Mouse (Mus musculus) inflammation-experienced regulatory T-cells, adult 6 months (primary cell): ENCODE measurements around the gene Acad12. TPM values are rescaled to one million over a fixed set of nuclear protein-coding genes. Genes with fewer than 3 reads are reported as not detected.

Experiments
- ATAC-seq: one replicate; pipeline ENCODE4 v1.8.0; 2017
- polyA plus RNA-seq, 3 experiments: library from polyadenylated mRNA; unstranded; fragments of 100-300 nt; shearing (Covaris generic); gene quantifications; one replicate each; pipeline ENCODE4 v1.2.1; 2017

Acad12 gene
- polyA plus RNA-seq, 3 experiments from 2014 or later: 1.3 to 3.3 (median 1.7) TPM

DNA sequence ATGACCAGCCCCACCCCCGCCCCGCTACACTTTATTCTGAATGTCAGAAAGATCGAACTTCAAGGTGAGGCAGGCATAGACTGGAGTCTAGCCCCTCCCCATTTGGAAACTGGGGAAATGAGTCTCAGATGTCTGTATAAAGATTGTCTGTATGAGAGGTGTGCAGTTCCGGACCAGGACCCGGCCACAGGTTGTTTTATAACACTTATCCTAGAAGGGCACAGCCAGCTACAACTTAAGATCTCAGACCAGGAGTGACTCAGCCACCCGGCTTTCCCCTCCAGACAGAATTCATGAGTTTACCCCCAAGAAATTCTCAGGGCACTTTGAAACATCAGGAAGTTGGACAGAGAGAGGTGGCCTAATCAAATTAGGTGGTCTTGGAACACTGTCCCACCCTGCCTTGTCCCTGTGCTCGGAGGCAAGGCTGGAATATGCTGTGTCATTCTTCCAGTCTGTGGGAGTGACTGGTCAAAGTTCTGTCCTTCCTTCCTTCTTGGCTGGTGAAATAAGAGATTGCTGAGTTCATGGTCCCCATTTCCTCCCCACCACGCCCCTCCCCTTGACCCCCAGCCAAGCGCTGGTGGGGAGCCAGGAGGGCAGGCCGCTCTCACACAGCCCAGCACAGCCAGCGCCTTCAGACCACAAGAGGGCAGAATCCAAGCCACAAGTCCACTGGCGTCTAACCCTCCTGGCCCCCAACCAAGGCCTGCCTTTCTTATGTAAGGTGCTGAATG is 34.8 kb downstream of the Acad12 start:
- ATAC-seq: no peak

DNA sequence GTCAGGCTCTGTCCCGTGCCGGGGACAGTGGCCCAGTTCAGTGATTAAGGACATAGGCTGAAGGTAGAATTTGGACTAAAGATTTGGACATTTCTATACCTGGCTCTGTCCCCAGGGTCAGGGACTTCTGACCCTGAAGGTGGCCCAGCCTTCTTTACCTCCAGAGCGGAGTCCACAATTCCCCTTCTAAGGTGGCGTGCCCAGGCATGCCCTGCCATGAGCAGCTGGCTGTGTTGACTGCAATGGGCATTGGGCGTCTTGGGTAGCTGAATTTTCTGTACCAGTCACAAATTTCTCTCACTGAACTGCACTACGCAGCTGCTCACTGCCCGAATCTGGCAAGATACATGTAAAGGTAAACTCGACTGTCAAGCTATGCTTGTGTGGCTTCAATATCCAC is 36.8 kb downstream of the Acad12 start:
- no peak for ATAC-seq

DNA sequence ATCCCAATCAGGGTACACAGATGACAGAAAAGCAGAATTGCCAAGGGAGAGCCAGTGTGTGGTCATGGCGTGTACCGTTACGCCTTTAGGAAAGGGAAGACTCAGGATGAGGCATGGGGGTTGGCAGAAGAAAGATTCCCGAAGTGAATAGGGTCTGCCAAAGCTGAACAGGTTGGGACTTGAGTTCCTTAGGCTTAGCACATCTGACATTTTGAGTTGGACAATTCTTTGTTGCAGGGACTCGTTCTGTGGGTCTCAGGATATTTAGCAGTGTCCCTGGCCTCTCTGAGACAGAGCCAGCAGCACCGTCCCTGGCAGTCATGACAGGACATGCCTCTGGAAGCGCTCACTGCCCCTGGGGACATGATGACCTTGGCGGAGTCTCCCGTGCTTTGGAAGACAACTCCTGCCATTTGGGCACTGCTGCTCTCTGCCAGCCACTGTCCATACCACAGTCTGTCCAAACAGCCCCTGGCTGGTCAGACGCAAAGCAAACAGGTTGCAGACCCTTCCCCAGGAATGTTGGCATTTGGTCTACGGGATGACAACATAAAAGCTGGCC is 41.7 kb downstream of the Acad12 start:
- ATAC-seq: no peak

DNA sequence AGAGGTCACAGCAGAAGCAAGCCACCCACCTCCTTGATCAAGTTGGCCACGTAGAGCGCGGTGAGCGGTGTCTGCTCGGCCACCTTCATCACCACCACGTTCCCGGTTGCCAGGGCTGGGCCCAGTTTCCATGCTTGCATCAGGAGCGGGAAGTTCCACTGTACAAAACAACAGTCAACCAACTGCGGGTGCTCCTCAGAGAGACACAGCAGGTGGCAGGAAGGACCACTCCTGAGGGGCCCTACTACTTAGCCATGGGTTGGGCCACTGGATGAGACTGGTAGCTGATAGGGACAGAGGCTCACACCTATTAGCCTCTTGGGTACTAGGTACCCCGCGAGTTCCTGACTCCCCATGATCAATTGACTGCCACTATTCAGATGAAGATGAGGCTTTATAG is 42.9 kb downstream of the Acad12 start:
- ATAC-seq: no peak

- ATAC-seq: no peak
Observed at GRCm38 (mm10) chr5:121574145-121574544, 44.6 kb downstream of the Acad12 start.

DNA sequence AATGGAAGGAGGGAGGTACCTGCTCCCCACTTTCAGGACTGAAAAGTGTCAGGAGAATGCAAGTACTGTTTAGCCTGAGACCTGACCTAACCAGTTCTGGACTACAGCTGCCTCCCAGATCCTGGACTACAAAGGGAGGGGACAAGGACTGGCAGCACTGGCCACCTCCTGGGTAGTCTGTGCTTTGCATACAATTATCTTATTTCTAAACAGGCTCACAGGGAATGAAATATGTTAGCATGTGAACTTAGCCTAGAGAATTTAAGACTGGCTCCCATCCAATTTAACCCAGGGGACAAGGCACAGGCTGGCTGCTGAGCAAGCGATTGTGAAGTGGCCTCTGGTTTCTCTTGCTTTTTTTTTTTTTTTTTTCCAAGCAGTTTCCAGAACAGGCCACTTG is 48.0 kb downstream of the Acad12 start:
- ATAC-seq: no peak

GRCm38 (mm10) chr5:121569881-121570420 is 48.8 kb downstream of the Acad12 start:
- no peak for ATAC-seq

GRCm38 (mm10) chr5:121566035-121566681 is 52.6 kb downstream of the Acad12 start:
- no peak for ATAC-seq

DNA sequence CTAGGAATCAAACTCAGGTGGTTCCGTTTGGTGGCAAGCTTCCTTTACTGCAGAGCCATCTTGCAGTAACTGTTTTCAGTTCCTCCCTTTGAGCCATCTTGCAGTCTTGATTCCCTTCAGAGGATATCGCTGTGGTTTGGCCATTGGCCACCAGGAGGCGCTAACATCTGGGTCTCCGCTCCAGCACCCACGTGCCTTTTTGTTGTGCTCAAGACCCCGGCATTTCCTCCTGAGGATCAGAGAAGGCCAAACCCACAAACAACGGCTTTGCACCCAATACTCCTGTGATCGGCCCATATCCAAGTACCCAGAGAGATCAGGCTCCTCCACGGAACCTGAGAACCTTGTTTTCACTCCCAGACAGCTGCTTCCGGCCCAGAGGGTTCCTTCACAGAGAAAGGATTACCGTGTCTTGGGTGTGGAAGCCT is 54.3 kb downstream of the Acad12 start:
- peak; percentile 84 for ATAC-seq

DNA sequence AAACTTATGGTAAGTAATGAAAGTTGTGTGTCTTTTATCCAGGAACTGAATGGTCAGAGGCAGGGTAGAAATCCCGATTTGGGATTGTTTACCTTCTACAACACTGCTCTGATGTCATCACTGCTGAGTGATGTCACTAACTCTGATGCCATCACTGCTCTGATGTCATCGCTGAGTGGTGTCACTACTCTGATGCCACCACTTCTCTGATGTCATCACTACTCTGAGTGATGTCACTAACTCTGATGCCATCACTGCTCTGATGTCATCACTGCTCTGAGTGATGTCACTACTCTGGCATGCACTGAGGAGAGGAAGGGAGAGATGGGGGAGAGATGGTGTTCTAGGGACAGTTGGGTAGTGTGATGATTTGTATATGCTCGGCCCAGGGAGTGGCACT is 56.3 kb downstream of the Acad12 start:
- ATAC-seq: no peak

- no peak for ATAC-seq
Observed at GRCm38 (mm10) chr5:121549196-121549595, 69.5 kb downstream of the Acad12 start.

DNA sequence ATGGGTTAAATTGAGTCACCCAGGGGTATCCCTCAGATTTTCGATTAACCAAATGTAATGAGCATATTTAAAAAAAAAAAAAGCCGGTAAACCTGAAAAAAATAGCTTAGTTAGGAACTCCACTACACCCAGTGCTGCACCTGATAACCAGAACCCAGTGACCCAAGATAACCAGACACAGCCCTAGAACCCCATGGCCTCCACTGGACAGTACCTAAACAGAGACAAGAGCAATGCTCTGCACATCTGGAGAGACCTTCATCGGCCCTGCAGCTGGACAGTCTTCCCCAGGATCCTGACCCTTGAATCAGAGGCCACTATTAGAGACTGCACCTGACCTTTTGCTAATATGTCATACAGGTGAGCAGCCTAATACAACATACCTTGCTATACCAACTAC is 71.7 kb downstream of the Acad12 start:
- no peak for ATAC-seq

Other genes starting within 250 kb of the Acad12 start
- 10 to 100 TPM; 31.6 to 50.8 (median 39.1) TPM for gene Trafd1, start 233.3 kb downstream of the Acad12 start, polyA plus RNA-seq
- 10 to 100 TPM; 26.1 to 40.4 (median 35.0) TPM for gene Naa25, start 221.0 kb downstream of the Acad12 start, polyA plus RNA-seq
- gene Tmem116, start 167.0 kb downstream of the Acad12 start, polyA plus RNA-seq: 1 to 10 TPM in 2 of 3 experiments, under 1 TPM in 1; 0.24 to 3.1 (median 1.1) TPM
- 10 to 100 TPM; 70.3 to 77.7 (median 74.5) TPM for gene Erp29, start 166.4 kb downstream of the Acad12 start, polyA plus RNA-seq
- gene Adam1b, start 115.5 kb downstream of the Acad12 start, polyA plus RNA-seq: under 1 TPM in 1 of 3 experiments, not detected in 2; 0.22 TPM
- gene Adam1a, start 73.5 kb downstream of the Acad12 start, polyA plus RNA-seq: 1 to 10 TPM in 1 of 3 experiments, under 1 TPM in 2; 0.36 to 2.0 (median 0.75) TPM
- not detected for gene Gm42878, start 73.5 kb downstream of the Acad12 start, polyA plus RNA-seq
- gene Mapkapk5, start 73.0 kb downstream of the Acad12 start, polyA plus RNA-seq: 10 to 100 TPM; 20.2 to 24.2 (median 23.8) TPM
- gene Aldh2, start 25.1 kb downstream of the Acad12 start, polyA plus RNA-seq: 10 to 100 TPM in 1 of 3 experiments, 1 to 10 TPM in 2; 4.5 to 11.7 (median 6.0) TPM
- 1 to 10 TPM in 2 of 3 experiments, under 1 TPM in 1; 0.93 to 5.7 (median 5.6) TPM for gene Acad10, start 41.6 kb upstream of the Acad12 start, polyA plus RNA-seq
- gene Brap, start 41.6 kb upstream of the Acad12 start, polyA plus RNA-seq: 10 to 100 TPM in 2 of 3 experiments, 1 to 10 TPM in 1; 9.6 to 14.4 (median 13.5) TPM
- 10 to 100 TPM; 18.4 to 48.0 (median 35.1) TPM for gene Atxn2, start 92.4 kb upstream of the Acad12 start, polyA plus RNA-seq
- 10 to 100 TPM in 2 of 3 experiments, 1 to 10 TPM in 1; 4.6 to 15.4 (median 13.6) TPM for gene Sh2b3, start 218.7 kb upstream of the Acad12 start, polyA plus RNA-seq
- gene Pheta1, start 230.0 kb upstream of the Acad12 start, polyA plus RNA-seq: 1 to 10 TPM in 2 of 3 experiments, under 1 TPM in 1; 0.25 to 1.5 (median 1.0) TPM